Mouse (Mus musculus) gastrocnemius, postnatal 10 days (tissue): ENCODE data around the gene F11r. TPM values are rescaled to one million over a fixed set of nuclear protein-coding genes. Genes with fewer than 3 reads are reported as not detected.

Source experiments
- total RNA-seq, 2 experiments: library from RNA; stranded (reverse); gene quantifications; 2 replicates each; pipeline ENCODE4 v1.2.3; 2021

F11r gene
- total RNA-seq, 2 experiments from 2014 or later = 13.9 to 15.0 TPM

Other genes with a start within 250 kb of the F11r start
- 10 to 100 TPM; 11.6 to 11.8 TPM for gene Pcp4l1, start 241.3 kb upstream of the F11r start, total RNA-seq
- gene Nr1i3, start 223.6 kb upstream of the F11r start, total RNA-seq = not detected
- gene Tomm40l, start 215.0 kb upstream of the F11r start, total RNA-seq = 10 to 100 TPM; 42.2 to 44.7 TPM
- gene Apoa2, start 212.5 kb upstream of the F11r start, total RNA-seq = 1 to 10 TPM in 1 of 2 experiments, not detected in 1; 4.2 TPM
- 10 to 100 TPM; 10.4 to 13.3 TPM for gene Fcer1g, start 203.2 kb upstream of the F11r start, total RNA-seq
- gene Adamts4, start 187.1 kb upstream of the F11r start, total RNA-seq = 1 to 10 TPM; 3.9 to 8.0 TPM
- 100 to 1,000 TPM; 468 to 578 TPM for gene Ndufs2, start 186.1 kb upstream of the F11r start, total RNA-seq
- gene B4galt3, start 167.2 kb upstream of the F11r start, total RNA-seq = 10 to 100 TPM; 11.0 to 17.6 TPM
- 10 to 100 TPM; 11.6 to 15.1 TPM for gene Ppox, start 156.3 kb upstream of the F11r start, total RNA-seq
- gene Usp21, start 149.5 kb upstream of the F11r start, total RNA-seq = 10 to 100 TPM; 15.3 to 19.7 TPM
- gene Ufc1, start 142.5 kb upstream of the F11r start, total RNA-seq = 10 to 100 TPM; 81.8 to 87.9 TPM
- 10 to 100 TPM; 30.3 to 31.2 TPM for gene Dedd, start 108.4 kb upstream of the F11r start, total RNA-seq
- gene Nit1, start 91.9 kb upstream of the F11r start, total RNA-seq = 10 to 100 TPM; 20.1 to 22.5 TPM
- gene Pfdn2, start 91.9 kb upstream of the F11r start, total RNA-seq = 100 to 1,000 TPM; 104 to 113 TPM
- under 1 TPM; 0.31 to 0.61 TPM for gene Klhdc9, start 76.7 kb upstream of the F11r start, total RNA-seq
- under 1 TPM; 0.07 to 0.20 TPM for gene Nectin4, start 67.4 kb upstream of the F11r start, total RNA-seq
- 1 to 10 TPM; 1.7 to 2.3 TPM for gene Arhgap30, start 48.6 kb upstream of the F11r start, total RNA-seq
- 10 to 100 TPM; 31.5 to 32.4 TPM for gene Usf1, start 26.2 kb upstream of the F11r start, total RNA-seq
- gene Tstd1, start 18.7 kb upstream of the F11r start, total RNA-seq = under 1 TPM; 0.82 to 0.90 TPM
- 1 to 10 TPM; 2.8 to 3.3 TPM for gene Alyref2, start 65.9 kb downstream of the F11r start, total RNA-seq
- gene Itln1, start 97.8 kb downstream of the F11r start, total RNA-seq = not detected
- gene Cd244a, start 121.7 kb downstream of the F11r start, total RNA-seq = under 1 TPM in 1 of 2 experiments, not detected in 1; 0.34 TPM
- gene Ly9, start 169.9 kb downstream of the F11r start, total RNA-seq = under 1 TPM; 0.23 to 0.50 TPM
- gene Slamf7, start 215.5 kb downstream of the F11r start, total RNA-seq = under 1 TPM; 0.09 to 0.25 TPM
- gene Cd48, start 244.5 kb downstream of the F11r start, total RNA-seq = 1 to 10 TPM; 1.1 to 1.7 TPM